Mouse (Mus musculus) frontal cortex, postnatal 10 days (tissue): ENCODE measurements around the gene Ptk7.
A peak's percentile ranks its signal among the peaks of the same experiment; 100 is the strongest.

ENCODE experiments used
- DNase-seq, 2 experiments: peaks; one replicate each; pipeline ENCODE4 v3.0.0; 2022; ENCODE audit warnings: low spot score in 2 of 2, mixed read lengths in 1 of 2

Gene Ptk7

DNA sequence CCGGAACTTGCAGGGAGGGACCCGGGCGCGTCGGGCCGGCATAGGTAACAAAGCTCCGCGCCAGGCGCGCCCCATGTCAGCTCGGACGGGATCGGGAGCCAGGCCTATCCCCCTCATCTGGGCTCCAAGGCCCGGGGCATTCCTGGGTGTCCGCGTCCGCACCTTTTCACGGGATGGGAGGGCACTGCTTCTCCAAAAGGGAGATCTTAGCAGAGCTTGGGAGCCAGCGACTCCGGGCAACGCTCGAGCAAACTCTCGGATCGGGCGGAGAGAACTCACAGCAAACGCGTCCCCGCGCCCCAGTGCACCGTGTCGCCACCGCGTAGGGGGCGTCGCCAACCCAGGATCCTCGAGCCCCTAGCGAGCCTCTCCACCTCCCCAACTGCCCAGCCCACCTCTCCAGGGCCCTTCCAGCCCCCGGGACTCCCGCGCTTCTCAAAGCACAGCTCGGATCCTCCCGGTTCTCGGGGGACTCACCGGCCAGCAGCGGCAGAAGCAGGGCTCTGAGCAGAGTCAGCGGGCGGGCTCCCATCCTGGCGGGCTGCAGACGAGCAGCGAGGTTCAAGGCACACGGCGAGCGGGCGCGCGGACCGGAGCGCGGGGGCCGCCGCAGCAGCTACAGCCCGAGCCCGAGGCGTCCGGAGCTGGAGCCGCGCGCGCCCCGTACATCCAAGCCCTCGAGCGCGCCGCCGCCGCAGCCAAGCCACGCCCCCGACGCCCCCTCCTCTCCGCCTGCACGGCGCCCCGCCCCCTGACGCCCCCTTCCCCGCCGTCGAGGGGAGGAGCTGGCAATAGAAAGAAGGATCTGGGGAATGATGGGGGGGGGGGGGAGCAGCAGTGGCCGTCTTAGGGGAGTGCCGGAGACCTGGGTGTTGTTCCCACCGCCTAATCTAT, at the start of gene Ptk7:
TSS of gene Ptk7 (minus strand) at position 714 of the 894 bp plus-strand sequence.
- DNase-seq = peak in 1 of 2 experiments; percentile 83

- no peak for DNase-seq
These were observed 49.6 kb upstream of the Ptk7 start for GRCm38 (mm10) chr17:46678911-46679310.

DNA sequence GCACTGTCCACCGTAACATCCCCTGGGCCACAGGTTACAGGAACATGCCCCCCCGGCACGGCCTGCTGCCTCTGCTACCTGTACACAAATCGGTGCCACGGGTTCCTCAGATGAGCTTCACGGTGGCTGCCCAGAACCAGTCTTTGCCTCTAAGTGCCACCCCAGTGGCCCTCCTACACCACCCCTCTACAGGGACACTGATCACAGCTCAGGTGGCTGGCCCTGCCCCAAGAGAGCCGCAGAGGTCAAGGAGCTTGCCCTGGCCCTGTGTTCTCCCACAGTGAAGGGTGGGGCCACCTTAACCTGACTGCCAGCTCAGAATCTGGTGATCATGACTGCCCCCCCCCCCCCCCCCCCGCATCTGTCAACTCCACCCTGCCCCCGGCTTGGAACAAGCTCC, 49.1 kb upstream of the Ptk7 start, which contains the start of gene Mea1:
TSS of gene Mea1 (plus strand) at position 378 of the 400 bp plus-strand sequence.
- no peak for DNase-seq

GRCm38 (mm10) chr17:46674530-46675283, 45.4 kb upstream of the Ptk7 start:
- DNase-seq = no peak

GRCm38 (mm10) chr17:46673850-46674529, 44.7 kb upstream of the Ptk7 start, which contains the start of gene Rrp36:
TSS of gene Rrp36 (minus strand) at chr17:46674352.
- peak; percentile 79 to 85 for DNase-seq

GRCm38 (mm10) chr17:46669911-46670310, 40.6 kb upstream of the Ptk7 start:
- no peak for DNase-seq

GRCm38 (mm10) chr17:46667712-46668111, 38.4 kb upstream of the Ptk7 start:
- no peak for DNase-seq

DNA sequence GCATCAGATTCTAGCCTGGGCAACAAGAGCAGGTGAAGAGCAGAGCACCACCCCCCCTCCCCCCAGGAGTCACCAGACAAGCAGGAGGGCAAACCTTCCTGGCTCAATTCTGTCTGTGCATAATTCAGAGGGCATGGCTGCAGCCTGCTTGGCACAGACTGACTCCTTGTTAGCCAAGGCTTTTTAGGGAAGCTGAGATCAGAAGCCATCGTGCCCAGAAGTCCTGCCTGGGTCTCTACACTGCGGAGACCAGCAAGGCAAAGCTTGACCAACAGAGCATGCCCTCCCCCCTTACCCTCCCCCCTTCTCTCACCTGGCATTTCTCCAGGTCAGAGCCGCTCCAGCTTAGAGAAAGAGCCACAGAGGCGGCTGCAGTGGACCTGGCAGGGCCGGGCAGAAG, 33.4 kb upstream of the Ptk7 start:
- no peak for DNase-seq

DNA sequence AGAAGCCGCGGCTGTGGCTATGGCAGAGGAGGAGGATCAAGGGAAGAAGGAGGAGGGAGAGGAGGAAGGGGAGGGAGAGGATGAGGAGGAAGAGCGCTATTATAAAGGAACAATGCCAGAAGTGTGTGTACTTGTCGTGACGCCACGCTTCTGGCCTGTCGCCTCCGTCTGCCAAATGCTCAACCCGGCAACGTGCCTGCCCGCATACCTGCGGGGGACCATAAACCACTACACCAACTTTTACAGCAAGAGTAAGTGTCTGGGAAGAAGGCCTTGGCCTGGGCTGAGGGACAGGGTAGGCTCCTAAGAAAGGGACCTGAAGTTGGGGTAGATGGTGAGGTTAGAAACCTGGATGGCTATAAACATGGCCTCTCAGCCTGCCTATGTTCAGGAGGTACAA, 32.7 kb upstream of the Ptk7 start:
- DNase-seq = no peak

DNA sequence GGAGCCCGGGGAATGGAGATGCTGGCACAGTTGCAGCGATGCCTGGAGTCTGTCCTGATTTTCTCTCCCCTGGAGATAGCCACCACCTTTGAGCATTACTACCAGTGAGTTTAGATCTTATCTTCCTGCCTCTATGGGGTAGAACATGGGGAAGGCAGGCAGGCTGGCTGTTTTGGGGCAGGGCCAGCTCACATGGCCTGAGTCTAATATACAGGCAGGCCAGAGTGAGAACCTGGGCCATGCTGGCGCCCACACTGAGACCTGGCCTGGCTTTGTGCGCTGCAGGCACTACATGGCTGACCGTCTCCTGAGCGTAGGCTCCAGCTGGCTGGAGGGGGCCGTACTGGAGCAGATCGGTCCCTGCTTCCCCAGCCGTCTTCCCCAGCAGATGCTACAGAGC, 32.0 kb upstream of the Ptk7 start:
- DNase-seq = no peak

GRCm38 (mm10) chr17:46656054-46656453, 26.8 kb upstream of the Ptk7 start:
- no peak for DNase-seq

GRCm38 (mm10) chr17:46651755-46652547, 22.6 kb upstream of the Ptk7 start:
- no peak for DNase-seq

DNA sequence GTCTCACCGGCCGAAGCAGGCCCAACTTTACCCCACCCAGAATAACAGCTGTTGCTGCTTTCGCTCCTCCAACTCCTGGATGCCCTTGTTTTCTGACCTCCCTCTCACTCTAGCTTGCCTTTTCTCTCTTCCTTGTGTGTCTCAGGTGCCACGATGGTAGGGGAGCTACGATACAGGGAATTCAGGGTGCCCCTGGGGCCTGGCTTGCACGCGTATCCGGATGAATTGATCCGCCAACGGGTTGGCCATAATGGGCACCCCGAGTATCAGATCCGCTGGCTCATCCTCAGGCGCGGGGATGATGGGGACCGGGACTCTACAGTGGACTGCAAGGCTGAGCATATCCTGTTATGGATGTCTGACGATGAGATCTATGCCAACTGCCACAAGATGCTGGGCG, 22.0 kb upstream of the Ptk7 start:
- DNase-seq = no peak

DNA sequence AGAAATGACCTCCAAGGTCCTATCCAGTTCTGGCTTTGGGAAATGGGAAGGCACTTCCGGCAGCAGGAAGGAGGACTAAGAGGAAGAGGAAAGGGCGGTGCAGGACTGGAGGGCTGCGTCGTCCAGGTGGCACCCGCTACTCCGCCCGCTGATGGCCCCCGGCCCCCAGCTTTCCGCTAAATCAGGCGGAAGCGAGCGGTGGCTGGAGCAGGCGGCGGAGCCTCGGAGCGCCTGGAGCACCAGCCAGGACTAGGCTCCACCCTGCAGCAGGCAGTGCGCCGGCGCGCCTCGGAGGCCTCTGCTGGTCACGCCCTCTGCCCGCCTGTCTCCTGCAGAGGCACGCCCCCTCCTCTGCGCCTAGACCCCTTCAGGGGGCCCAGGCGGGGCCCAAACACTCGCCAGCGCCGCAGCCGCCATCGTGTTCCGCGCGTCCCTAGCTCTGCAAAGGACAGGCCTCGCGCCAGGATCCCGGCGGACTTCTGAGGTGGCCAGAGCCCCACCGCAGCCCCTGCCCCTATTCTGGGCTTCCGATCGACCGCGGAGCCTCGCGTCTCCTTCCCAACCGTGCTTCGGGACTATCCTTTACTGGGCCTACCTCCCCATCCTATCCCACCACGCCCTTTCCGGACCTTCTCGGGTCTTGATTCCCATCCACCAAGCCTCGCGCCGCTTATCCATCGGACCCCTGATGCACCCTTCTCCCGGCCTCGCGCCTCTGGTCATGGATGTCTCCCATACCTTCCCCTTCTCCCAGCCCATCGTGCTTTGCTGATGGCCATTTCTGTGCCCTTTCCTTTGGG, 21.1 kb upstream of the Ptk7 start, which contains the start of gene Cul7:
TSS of gene Cul7 (plus strand) at position 106 of the 800 bp plus-strand sequence.
- peak; percentile 89 to 92 for DNase-seq

DNA sequence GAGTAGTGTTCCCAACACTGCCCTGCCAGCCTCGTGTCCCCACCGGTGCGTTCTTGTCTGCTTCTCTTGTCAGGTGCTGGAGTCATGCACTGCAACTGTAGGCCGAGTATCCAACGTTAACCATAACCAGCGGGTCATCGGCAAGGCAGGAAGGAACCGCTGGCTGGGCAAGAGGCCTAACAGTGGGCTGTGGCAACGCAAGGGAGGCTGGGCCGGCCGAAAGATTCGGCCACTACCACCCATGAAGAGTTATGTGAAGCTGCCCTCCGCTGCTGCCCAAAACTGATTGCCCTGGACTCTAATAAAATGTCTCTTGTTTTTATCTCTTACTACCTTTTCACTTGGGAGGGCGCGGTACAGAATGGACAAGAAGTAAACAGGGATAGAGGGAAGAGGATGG, 20.5 kb upstream of the Ptk7 start:
- no peak for DNase-seq

DNA sequence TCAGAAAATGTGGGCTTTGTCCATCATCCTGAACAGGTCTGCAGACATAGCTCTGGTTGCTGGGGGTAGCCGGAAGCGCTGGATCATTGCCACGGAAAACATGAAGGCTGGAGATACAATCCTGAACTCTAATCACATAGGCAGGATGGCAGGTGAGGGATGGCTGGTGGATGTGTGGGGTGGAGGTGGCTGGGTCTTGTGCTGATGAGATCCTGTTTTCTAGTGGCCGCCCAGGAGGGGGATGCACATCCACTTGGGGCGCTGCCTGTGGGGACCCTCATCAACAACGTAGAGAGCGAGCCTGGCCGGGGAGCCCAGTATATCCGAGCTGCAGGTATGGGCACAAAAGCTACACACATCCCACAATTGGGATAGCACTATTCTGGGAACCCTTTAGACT, 19.1 kb upstream of the Ptk7 start:
- DNase-seq = no peak

- DNase-seq = no peak
These were observed 18.0 kb upstream of the Ptk7 start for GRCm38 (mm10) chr17:46647279-46647678.

DNA sequence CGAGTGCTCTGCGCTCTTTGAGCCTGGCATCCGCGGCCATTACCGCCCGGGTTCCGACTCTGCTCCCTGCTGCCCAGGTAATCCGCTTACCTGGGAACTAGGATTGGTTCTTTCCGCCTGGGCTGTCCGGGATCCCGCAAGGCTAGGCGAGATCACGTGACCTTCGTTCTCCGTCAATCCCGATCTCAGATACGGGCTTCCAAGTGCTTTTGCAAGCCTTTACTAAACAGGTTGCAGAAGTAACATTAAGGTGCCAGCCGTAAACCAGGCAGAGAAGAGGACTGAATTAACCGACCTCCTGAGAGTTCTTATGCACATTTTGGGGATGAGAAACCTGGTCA, 17.0 kb upstream of the Ptk7 start:
- DNase-seq = no peak

- peak; percentile 97 to 99 for DNase-seq
These were observed 16.4 kb upstream of the Ptk7 start, which contains the start of the genes Klc4 and Mrpl2 for GRCm38 (mm10) chr17:46645561-46646321. TSS of gene Klc4 (minus strand) at chr17:46646022. TSS of gene Mrpl2 (plus strand) at chr17:46646229.
